Mouse (Mus musculus) thymus, postnatal 25 days (tissue): ENCODE data around the gene Gse1.

Experiments
- DNase-seq: peaks from one replicate; pipeline ENCODE4 v3.0.0; 2022

Gene Gse1

DNA sequence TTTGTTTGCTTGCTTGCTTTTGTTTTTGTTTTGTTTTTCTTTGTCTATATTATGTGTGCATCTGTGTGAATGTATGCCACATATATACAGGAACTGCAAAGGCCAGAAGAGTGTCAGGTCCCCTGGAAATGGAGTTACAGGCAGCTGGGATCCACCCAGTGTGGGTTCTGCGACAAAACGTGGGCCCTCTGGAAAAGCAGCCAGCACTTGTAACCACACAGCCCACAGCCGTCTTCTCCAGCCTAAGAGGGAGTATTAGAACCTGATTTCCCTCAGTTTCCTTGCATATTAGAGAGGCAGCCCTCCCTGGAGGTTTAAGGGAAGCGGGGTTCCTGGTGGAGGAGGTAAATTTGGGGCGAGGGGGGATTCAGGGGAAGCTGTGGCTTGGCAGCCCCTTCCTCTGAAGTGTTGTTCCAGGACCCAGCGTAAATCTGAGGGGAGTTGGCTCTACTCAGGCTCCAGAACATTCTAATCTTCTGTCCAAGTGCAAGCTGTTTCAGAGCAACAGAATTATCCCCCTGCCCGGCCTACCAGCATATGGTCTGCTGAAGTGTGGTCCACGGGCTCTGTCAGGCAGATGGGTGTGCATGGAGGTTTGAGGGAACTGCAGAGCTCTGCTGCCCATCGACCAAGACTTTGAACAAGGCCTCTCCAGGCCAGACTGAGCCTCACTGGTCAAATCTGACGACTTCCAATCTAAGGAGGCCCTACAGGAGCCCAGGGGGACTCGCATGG lies 74.9 kb downstream of the Gse1 start:
- DNase-seq: no peak

DNA sequence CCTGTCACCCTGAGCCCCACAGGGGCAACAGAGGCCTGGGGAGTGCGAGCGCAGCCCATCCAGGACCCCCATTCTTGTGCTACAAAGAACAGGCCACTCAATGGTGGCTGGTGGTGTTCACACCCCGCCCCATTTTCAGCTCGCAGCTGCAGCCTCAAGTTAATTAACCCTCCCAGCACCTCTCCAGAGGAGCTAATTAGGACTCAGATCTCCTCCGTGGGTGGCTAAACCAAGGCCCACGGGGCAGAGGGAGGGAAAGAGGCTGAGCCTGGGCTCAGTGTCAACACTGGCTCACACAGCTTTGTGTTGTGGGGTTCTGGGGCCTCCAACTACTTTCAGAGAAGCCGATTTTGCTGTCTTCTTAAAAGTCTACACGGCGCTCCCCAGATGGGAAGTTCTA lies 75.8 kb downstream of the Gse1 start:
- no peak for DNase-seq

DNA sequence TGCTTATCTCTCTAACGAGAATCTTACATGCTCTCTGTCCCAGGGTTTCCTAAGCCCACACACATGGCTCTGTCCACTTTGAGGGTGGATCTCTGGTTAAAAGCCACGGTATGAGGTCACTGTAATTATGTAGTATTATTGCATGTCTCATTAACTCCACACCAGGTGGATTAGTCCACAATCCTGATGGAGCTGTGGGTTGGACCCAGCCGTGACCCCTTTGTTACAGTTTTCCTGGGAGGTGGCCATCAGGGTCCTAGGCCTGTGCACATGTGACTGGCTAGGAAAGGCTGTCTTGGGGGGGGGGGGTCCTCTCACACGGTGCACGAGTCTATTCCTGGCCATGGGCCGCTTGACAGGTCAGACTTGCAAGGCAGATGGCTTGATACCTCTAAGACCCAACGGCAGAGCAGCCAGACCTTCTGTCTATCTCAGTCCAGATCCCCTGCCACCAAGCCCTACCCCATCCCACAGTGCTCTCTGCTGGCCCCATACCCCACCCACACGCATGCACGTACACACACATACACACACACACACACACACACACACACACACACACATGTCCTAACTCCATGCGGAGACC lies 77.6 kb downstream of the Gse1 start:
- DNase-seq: no peak

DNA sequence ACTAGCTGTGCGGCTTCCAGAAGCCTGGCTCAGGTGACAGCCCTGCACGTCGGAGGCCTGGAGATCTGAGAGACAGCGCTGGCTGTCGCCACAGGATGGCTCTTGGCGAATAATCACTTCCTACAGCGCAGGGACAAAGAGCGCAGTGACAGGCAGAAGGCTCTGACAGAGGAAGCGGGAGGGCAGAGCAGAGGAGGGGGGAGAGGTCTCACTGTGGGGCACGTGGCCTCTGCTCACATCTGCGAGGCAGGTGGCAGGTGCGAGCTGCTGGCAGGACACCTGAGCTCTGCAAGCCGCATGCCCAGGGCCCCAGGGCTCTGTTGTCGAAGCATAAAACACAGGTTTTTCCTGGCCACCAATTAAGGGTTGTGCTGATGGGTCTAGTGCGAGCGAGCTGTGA lies 78.8 kb downstream of the Gse1 start:
- DNase-seq: peak; percentile 87

DNA sequence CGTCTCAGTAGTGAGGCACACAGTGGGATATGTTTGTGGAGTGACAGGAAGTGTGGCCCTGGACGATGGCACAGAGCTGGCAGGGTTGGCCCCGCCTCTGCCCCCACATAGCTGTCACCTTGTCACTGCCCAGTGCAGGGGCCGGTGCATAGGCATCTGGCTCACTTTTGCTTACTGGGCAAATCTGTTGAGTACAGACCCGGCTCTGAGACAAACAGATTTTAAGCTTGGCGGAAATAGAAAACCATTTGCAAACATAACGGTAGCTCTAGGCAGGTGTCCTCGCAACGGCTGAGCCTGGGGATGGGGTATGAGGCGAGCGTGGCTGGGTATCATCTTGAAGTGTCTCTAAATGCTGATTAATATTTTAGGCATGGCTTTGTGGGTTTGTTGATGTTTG lies 79.3 kb downstream of the Gse1 start:
- DNase-seq: no peak

DNA sequence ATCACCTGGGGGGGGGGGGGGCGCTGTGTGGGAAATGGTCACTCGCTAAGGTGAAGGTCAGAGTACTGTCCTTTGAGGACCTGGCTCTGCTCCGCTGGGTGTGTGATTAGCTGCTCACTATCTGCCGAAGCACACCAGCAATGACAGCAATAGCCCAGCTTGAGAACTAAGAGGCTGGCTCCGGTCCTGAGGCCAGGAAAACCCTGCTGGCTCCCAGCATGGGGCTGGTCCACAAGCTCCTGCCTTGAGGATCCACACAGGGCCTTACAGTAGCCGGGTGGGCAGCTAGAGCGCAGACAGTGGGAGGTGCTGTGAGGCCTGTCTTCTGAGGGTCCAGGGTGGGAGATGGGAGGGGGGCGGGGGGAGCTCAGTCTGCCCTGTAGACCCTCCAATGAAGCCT lies 79.9 kb downstream of the Gse1 start:
- DNase-seq: no peak

DNA sequence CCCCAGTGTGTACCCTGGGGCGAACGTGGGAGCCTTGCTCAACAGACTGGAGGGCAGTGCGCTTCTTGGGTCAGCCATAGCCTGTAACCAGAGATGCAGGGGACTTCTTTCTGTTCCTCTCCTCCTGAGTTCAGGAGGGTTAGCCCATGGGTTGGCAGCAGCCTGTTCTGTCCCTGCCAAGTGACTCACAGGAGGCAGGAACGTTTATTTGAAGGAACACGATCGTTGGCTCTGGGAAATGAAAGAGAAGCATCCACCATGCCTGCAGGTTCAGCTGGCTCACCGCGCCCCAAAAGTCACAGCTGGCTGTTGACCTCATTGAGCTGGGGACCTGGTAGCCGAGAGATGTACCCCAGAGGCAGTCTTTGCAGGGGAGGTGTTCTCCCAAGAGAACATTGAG lies 80.3 kb downstream of the Gse1 start:
- no peak for DNase-seq

DNA sequence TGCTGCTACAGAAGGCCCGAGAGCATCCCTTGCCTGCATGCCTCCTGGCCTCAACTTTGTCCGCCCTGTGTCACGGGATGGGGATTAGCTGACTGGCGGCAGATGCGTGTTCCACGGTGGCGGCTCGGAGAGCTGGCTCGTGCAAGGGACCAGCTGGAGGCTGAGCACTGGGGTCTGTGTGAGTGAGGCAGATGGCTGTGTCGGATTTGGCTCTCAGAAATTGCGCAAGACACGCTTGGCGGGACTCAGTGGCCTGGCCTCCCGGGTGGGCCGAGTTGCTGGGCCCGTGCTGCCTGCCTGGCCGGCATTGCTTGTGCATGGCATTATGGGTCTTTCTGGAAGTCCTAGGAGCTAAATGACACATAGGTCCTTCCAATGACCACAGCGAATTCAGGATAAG lies 81.1 kb downstream of the Gse1 start:
- no peak for DNase-seq

DNA sequence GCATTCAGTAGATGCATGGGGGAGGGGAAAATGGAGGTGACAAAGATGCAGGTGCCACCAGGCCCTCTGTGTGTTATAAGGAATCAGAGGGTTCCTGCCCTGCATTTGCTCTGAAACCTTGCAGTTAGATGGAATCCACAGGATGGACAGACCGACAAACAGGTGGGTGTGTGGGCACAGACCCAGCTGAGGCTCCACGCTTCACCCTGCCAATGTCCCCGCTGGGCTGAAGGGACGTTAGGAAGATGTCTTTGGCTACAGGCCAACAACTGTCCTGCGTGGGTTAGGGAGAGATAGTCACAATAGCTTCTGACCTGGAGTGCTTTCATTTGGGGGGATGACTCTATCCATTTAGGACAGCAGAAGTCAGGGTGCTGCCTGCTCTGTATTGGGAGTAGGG lies 81.8 kb downstream of the Gse1 start:
- DNase-seq: no peak

DNA sequence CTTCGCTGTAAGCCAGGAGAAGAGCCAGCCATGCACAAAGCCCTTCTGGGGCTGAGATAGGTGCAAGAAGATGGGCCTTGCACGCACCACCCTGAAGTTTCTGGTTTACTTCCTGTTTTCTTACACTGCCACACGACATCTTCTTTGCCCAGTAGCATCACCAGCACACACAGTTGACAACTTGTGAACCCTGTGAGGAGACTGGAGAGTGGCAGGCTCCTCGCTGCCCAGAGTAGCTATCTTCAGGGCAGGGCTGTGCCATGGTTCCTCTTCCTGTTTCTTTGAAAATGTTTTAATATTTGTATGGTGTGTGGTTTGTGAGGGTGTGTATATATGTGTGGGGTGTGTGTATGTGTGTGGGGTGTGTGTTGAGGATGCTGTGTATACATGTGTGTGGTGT lies 84.2 kb downstream of the Gse1 start:
- DNase-seq: no peak

DNA sequence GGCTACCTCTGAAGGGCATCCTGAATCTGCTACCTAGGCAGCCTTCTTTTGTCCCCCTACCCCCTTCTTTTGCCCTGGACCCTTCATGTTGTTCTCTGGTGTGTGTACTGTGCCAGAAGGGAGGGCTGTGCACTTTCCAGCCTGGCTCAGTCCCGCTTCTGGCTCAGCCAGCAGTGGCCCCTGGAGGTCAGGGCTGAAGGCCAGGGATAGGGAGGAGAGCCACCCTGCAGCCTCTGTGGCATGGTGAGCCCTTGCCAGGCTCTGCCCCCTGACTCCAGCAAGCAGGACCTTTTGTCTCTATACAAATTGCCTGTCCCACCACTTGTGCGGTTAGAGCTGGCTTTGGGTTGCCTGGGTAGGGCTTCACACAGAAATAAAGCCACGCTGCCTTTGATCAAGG lies 85.4 kb downstream of the Gse1 start:
- no peak for DNase-seq

DNA sequence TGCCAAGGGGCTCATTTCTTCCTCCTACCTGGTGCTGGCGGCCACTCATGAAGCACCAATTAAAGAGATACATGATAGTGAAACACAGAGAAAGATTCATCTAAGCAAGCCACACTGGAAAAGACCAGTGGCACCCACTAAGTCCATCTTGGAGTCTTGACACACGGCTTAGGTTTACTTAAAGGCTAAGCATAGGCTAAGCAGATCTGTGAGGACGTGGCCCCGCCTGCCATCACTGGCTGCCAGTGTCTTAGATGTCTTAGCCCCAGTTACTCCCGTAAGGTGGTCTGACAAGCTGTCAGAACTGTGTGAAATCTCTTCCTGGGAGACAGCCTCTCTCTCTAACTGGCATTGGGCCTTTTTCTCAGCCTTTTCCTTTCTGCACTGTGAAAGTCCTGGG lies 86.7 kb downstream of the Gse1 start:
- no peak for DNase-seq

DNA sequence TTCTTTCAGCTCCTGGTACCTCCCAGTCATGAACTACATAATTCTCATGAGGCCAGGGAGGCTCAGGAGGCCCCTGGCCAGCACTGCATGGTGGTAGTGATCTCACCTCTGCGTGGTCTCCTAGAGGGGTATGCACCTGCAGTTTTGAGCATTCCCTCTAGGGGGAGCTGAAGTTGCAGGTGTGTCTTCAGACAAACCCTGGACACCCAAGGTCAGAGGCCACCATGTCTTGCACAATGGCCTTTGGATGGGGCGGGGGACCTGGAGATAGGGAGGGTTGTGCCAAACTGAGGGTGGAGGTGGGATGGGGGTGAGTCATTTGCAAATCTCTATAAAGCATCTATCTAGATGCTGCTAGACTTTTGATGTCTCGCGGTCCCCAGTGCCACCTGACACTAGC lies 87.4 kb downstream of the Gse1 start:
- DNase-seq: peak; percentile 55

DNA sequence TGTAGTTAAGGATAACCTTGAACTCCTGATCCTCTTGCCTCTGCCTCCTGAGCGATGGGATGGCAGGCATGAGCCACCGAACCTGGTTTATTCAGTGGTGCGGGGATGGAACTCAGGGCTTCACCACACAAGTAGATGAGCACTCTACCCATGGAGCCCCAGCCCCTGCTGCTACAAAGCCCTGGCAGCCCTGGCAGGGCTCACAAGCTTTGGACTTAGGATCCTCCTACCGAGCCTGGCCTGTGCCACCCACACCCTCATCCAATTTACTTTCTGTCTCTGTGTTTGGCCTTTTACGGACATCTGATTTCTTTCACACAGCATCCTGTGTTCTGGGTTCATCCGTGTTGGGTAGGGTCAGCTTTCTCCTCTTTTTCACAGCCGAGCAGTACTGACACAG lies 88.5 kb downstream of the Gse1 start:
- DNase-seq: no peak

DNA sequence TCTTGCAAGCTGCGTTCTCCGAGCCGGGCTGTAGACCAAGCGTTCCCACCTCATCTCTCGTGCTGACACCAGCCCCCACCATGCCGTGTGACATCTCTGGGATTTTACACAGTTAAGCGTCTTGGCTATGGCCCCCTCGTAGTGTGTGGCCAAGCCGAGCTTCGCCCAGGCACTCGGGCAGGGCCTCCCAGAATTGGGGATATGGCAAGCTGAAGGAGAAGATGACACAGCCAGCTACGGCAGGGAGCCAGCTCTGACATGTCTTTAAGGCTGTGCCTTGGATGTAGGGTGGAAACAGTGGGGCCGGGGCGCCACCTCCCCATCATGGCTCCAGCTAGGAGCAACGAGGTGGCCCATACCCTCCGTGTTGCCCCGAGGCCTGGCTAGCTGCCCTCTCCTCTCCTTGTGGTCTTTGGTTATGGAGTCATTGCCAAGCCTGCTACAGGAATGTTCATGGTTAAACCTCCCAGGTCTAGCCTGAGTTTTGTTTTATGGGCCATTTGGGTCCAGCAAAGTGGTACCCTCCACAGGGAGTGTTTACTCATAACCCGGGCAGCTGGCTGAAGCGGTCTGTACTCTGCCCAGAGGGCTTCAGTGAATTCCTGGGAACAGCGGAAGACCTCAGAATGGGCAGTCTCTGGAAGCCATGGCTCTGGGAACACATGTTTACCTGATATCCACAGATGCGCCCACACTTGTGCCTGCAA lies 89.0 kb downstream of the Gse1 start:
- DNase-seq: no peak

DNA sequence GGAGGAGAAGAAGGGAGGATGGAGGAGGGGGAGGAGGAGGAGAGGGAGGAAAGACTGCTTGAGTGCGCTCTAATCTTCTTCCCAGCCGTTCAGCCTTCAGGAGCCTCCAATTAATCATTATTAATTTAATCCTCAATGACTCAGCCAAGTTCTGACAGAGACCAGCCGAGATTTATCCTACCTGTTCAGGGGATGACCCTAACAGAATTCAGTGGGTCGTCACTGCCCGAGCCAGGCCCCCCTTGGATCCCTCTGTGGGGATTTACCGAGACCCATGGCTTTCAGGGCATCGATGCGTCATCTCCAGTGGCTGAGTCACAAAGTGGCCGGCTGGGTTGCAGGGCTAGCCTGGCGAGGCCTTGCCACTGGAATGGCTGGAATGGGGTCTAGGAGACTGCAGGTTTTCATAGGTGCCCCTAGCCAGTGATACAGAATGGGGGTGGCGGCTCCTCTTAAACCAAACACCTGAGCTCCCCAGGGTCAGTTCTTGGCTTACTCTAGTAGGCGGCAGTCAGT lies 90.3 kb downstream of the Gse1 start:
- DNase-seq: no peak

DNA sequence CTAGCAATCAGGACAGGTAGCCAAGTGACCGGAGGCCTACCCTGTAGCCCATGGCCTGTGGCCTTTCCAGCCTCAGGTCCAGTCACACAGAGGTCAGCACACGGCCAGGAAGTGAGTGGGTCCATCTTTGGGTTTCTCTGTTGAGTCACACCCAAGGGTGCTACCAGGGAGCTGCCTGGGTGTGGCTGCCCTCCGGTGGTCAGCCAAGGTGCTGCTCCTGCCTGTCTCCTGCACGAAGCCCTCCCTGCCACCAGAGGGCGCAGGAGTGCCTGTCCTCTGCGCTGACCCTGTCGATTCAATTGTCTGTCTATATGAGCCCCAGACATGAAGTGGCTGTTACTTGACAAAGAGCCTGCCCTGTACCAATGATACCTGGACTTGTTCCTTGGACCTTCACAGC lies 91.2 kb downstream of the Gse1 start:
- DNase-seq: peak; percentile 84

DNA sequence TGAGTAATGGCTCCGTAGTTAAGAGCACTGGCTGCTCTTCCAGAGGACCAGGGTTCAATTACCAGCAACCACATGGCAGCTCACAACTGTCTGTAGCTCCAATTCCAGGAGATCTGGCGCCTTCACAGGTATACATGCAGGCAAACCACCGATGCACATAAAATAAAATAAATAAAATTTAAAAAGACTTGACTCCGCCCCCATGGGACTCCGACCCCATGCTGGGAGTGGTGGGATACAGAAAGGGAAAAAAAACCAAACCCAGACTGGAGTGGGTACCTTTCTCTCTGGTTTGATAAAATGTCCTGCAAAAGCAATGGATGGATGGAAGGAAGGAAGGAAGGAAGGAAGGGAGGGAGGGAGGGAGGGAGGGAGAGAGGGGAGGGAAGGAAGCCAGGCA lies 91.9 kb downstream of the Gse1 start:
- no peak for DNase-seq

DNA sequence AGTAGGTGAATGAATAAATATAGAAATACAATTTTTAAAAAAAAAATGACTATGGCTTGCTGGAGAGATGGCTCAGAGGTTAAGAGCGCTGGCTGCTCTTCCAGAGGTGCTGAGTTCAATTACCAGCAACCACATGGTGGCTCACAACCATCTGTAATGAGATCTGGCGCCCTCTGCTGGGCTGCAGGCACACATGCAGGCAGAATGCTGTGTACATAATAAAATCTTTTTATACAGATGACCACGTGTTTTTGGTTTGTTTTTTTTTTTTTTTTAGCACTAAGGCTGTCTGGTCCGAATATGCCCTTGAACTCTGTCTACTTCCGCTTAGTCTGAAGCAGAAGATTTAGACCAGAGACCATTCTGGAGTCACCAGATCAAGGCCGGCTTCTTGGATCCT lies 93.5 kb downstream of the Gse1 start:
- peak; percentile 56 for DNase-seq

DNA sequence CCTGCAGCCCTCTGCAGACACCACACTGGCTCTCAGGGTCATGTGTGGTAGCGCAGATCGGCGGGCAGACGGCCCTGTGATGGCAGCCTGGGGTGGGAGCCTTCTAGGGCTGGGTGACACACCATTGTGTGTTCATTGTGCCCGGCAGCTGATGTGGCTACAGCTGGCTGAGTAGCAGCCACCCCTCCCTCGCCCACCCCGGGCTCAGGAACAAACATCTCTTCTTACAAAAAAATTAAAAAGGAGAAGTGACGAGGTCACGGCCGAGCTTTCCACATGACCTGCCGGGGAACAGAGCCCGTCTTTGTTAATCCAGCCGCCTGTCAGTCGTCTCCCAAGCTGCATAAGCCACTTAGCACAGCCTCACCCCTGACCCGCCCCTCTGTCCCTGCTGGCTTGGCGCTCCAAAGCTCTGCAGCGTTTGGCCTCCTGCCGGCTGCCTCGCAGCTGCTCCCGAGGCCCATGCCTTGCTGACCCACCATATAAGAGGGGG lies 94.7 kb downstream of the Gse1 start:
- no peak for DNase-seq

DNA sequence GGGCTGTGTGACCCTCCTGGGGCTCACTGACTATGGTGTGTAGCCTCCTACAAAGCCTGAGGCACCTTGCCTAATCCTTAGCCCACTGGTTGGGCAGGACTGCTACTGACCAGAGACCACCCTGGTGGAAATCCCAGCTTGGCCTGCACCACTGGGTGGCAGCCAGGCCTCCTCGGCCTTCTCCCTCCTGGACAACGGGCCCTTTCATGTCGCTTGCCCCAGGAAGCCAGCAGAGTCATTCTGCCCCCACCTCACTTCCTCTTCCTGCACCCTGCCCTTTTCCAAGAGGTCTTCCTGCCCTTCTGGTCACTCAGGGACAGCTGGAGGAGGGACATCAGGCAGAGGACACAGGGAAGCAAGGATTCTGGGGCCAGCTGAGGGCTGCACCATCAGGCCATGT lies 96.3 kb downstream of the Gse1 start:
- no peak for DNase-seq

DNA sequence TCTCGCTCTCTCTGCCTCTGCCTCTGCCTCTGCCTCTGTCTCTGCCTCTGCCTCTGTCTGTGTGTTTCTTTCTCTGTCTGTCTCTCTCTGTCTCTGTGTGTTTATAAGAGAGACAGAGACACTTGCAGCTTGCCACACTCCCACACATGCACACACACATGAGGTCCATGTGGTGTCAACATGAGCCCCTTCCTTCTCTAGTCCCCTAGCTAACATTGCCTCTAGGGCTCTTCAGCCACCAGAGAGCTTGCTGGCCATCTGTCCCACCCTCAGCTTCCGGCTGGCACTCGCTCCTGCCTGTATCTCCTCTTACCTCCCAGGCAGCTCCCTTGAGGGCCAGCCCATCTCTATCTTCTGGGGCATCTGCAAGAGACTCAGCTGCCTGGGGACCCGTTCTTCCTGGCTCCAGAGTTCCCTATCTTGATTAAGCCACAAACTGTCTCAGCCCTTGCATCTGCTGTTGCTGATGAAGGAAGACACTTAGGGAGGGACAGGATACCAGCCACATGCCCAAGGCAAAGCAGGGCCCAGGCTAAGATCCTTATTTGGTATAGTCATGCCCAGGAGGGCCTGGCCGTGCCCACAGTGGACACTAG lies 97.0 kb downstream of the Gse1 start:
- DNase-seq: no peak

DNA sequence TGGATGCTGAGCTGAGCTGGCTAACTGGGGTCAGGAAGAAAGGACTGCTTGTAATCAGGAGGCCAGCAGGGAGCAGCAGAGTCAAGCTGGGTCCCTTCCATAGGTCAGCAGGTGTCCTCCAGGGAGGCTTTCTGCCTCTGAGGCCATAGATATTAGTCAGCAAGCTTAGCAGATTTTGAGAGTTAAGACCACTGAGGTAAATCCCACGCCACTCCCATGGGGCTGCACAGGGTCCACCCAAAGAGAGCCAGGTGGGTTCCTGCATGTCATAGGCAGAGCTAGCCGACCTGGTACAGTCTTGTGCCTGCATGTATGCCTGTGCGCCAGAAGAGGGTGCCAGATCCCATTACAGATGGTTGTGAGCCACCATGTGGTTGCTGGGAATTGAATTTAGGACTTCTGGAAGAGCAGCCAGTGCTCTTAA lies 98.9 kb downstream of the Gse1 start:
- no peak for DNase-seq
